Mouse (Mus musculus) kidney, postnatal 0 days (tissue): ENCODE results near the gene Cul7. TPM values are rescaled to one million over a fixed set of nuclear protein-coding genes. Genes with fewer than 3 reads are reported as not detected.

Source experiments
- ATAC-seq: fragments of 200-750 bp; cut with Nextera tagmentation; replicated peaks from 2 replicates; pipeline ENCODE4 v1.8.0; 2017; ENCODE audit warnings: low read depth, moderate number of reproducible peaks, moderate TSS enrichment, moderate library complexity; ENCODE audit not compliant: low FRiP score
- DNase-seq: peaks from one replicate; pipeline ENCODE4 v3.0.0-alpha.2; 2016; ENCODE audit warnings: low spot score
- H3K27ac ChIP-seq: fragments of 300-500 bp; sonication (generic); 2 replicates; pipeline ENCODE4 v1.5.1; 2014; ENCODE audit warnings: mild to moderate bottlenecking
- H3K27me3 ChIP-seq: fragments of 300-500 bp; sonication (generic); 2 replicates; pipeline ENCODE4 v1.6.1; 2014; ENCODE audit warnings: low read length, mixed read lengths; ENCODE audit not compliant: insufficient read depth
- H3K36me3 ChIP-seq: fragments of 300-500 bp; sonication (generic); 2 replicates; pipeline ENCODE4 v1.6.1; 2014; ENCODE audit warnings: low read length, mixed read lengths; ENCODE audit not compliant: insufficient read depth
- H3K4me1 ChIP-seq: fragments of 300-500 bp; sonication (generic); replicated peaks from 2 replicates; pipeline ENCODE4 v1.6.1; 2014; ENCODE audit warnings: antibody characterized with exemption, low read length, mixed read lengths; ENCODE audit not compliant: insufficient read depth
- H3K4me2 ChIP-seq: fragments of 300-500 bp; sonication (generic); 2 replicates; pipeline ENCODE4 v1.6.1; 2014; ENCODE audit warnings: mild to moderate bottlenecking, low read length, moderate library complexity, mixed read lengths
- H3K4me3 ChIP-seq: fragments of 300-500 bp; sonication (generic); replicated peaks from 2 replicates; pipeline ENCODE4 v1.5.1; 2014; ENCODE audit warnings: low read depth, low read length
- H3K9ac ChIP-seq: fragments of 300-500 bp; sonication (generic); 2 replicates; pipeline ENCODE4 v1.6.1; 2014; ENCODE audit warnings: low read depth, low read length
- H3K9me3 ChIP-seq: fragments of 300-500 bp; sonication (generic); replicated peaks from 2 replicates; pipeline ENCODE4 v1.6.1; 2016; ENCODE audit warnings: low read length, inconsistent platforms, mixed read lengths
- CTCF ChIP-seq: IDR thresholded peaks from 2 replicates; pipeline ENCODE4 v1.5.1; 2016; ENCODE audit warnings: antibody characterized with exemption, low read depth, mild to moderate bottlenecking, moderate library complexity
- WGBS: fragments of 180-500 bp; shearing (Covaris S2); extraction: QIAGEN DNeasy Blood & Tissue Kit; methylation state at CpG from one replicate; pipeline ENCODE4 v1.1.7; 2014; 5-methylcytosine and 5-hydroxymethylcytosine counted together
- polyA plus RNA-seq: library from polyadenylated mRNA; unstranded; fragments of >200 nt; fragmentation: Nextera tagmentation; extraction: Ambion mirVana; gene quantifications from 2 replicates; pipeline ENCODE4 v1.2.1, GENCODE M21; 2015

Cul7 gene
- polyA plus RNA-seq, 1 experiment from 2014 or later: 29.0 TPM

GRCm38 (mm10) chr17:46679843-46680759 lies 30.0 kb downstream of the Cul7 start:
- peak overlapping the region; percentile 78 for H3K27ac ChIP-seq
- H3K36me3 ChIP-seq: peaks cover 43% of the 10 kb centered on the region
- peak overlapping the region; percentile 57 for H3K4me3 ChIP-seq
- peak overlapping the region; percentile 73 for H3K4me2 ChIP-seq
- H3K9ac ChIP-seq: peak overlapping the region; percentile 66
- under 1% methylated on average over 34 of the region's 34 CpGs for WGBS
- no peaks in the 10 kb centered on the region for H3K27me3 ChIP-seq
- no peaks in the 10 kb centered on the region for H3K9me3 ChIP-seq
- TF ChIP-seq CTCF: peak; percentile 49; the same call in 1 of the 2 replicates
- ATAC-seq: peak; percentile 16
- H3K4me1 ChIP-seq: peaks cover 22% of the 10 kb centered on the region; the same call in 1 of the 2 replicates
- peak; percentile 82 for DNase-seq

- peaks cover 43% of the 10 kb centered on the region for H3K36me3 ChIP-seq
- WGBS: under 1% methylated on average over 49 of the region's 49 CpGs
- H3K9me3 ChIP-seq: no peaks in the 10 kb centered on the region
- peak; percentile 100 for DNase-seq
- peaks cover 22% of the 10 kb centered on the region; the same call in 1 of the 2 replicates for H3K4me1 ChIP-seq
- peak within 1 kb of the TSS; percentile 73 for H3K4me2 ChIP-seq
- peak within 1 kb of the TSS; percentile 66 for H3K9ac ChIP-seq
- H3K27me3 ChIP-seq: no peaks in the 10 kb centered on the region
- ATAC-seq: peak; percentile 97
- H3K4me3 ChIP-seq: peak within 1 kb of the TSS; percentile 57
- TF ChIP-seq CTCF: no peak
- H3K27ac ChIP-seq: peak within 1 kb of the TSS; percentile 78
Observed at GRCm38 (mm10) chr17:46680760-46681373, 30.7 kb downstream of the Cul7 start, which contains the start of gene Klhdc3. Gene Klhdc3 (minus strand): TSS chr17:46680914.

- no peaks in the 10 kb centered on the region for H3K27me3 ChIP-seq
- peak overlapping the region; percentile 57 for H3K4me3 ChIP-seq
- peak overlapping the region; percentile 65 for H3K4me2 ChIP-seq
- peaks cover 22% of the 10 kb centered on the region; the same call in 1 of the 2 replicates for H3K4me1 ChIP-seq
- DNase-seq: no peak
- no peak for TF ChIP-seq CTCF
- H3K36me3 ChIP-seq: peaks cover 43% of the 10 kb centered on the region
- peak overlapping the region; percentile 31; the same call in 1 of the 2 replicates for H3K27ac ChIP-seq
- 25% methylated on average over 12 of the region's 12 CpGs for WGBS
- H3K9ac ChIP-seq: peak overlapping the region; percentile 59
- ATAC-seq: no peak
- H3K9me3 ChIP-seq: no peaks in the 10 kb centered on the region
Observed at GRCm38 (mm10) chr17:46681466-46682118, 31.5 kb downstream of the Cul7 start.

- Histone ChIP-seq H3K4me1 (peaks cover 22% of the 10 kb centered on the region; the same call in 1 of the 2 replicates), H3K36me3 (peaks cover 47% of the 10 kb centered on the region), H3K27me3 (no peaks in the 10 kb centered on the region), H3K27ac (no peak overlapping the region), H3K9ac (no peak overlapping the region), H3K4me2 (no peak overlapping the region), H3K9me3 (no peaks in the 10 kb centered on the region), H3K4me3 (no peak overlapping the region)
- TF ChIP-seq CTCF: no peak
- no peak for ATAC-seq
- DNase-seq: no peak
- WGBS: 85% methylated on average over 16 of the region's 16 CpGs
Observed at GRCm38 (mm10) chr17:46682654-46683389, 32.7 kb downstream of the Cul7 start.

GRCm38 (mm10) chr17:46685913-46686312 lies 35.8 kb downstream of the Cul7 start:
- Histone ChIP-seq H3K9ac (no peak overlapping the region), H3K9me3 (no peaks in the 10 kb centered on the region), H3K4me2 (no peak overlapping the region), H3K27ac (no peak overlapping the region), H3K4me1 (0 out of 2 replicates have a peak, but pooled peaks cover 5% of the 10 kb centered on the region), H3K4me3 (no peak overlapping the region), H3K36me3 (peaks cover 47% of the 10 kb centered on the region), H3K27me3 (no peaks in the 10 kb centered on the region)
- no peak for TF ChIP-seq CTCF
- WGBS: 88% methylated on average over 6 of the region's 6 CpGs
- no peak for ATAC-seq
- DNase-seq: no peak
